Mouse (Mus musculus): ENCODE measurements around the gene Vmn1r69. TPM values are rescaled to one million over a fixed set of nuclear protein-coding genes. Genes with fewer than 3 reads are reported as not detected.

The Vmn1r69 gene
- polyA plus RNA-seq (2015; fragmentation: Nextera tagmentation; extraction: Ambion mirVana) = not detected in 2 replicates

- TF ChIP-seq EP300 (IDR thresholded peaks at IDR 0.05; ENCODE audit: low read depth) = no peak
- Histone ChIP-seq H3K36me3 (replicated peaks; ENCODE audit: insufficient read depth, low read length) (no peaks in the 10 kb centered on the region), H3K4me2 (ENCODE audit: low read depth, low read length) (no peak within 1 kb of the TSS), H3K9ac (replicated peaks) (no peak within 1 kb of the TSS), H3K4me3 (ENCODE audit: low read depth, low read length) (no peak within 1 kb of the TSS), H3K4me1 (ENCODE audit: insufficient read depth) (no peaks in the 10 kb centered on the region), H3K9me3 (ENCODE audit: low read length) (no peaks in the 10 kb centered on the region), H3K27me3 (ENCODE audit: insufficient read depth, low read length) (no peaks in the 10 kb centered on the region), H3K27ac (ENCODE audit: low read depth) (no peak within 1 kb of the TSS)
- DNase-seq (no peak), ATAC-seq (no peak)
Measured at GRCm38 (mm10) chr7:10613559-10613958, at the start of gene Vmn1r69. TSS of gene Vmn1r69 (minus strand) at chr7:10613659.

GRCm38 (mm10) chr7:10631232-10631631 lies 17.8 kb upstream of the Vmn1r69 start, which contains the start of gene Vmn1r70:
TSS of gene Vmn1r70 (plus strand) at chr7:10631532.
- Histone ChIP-seq H3K27ac (ENCODE audit: low read depth) (no peak within 1 kb of the TSS), H3K27me3 (ENCODE audit: insufficient read depth, low read length) (no peaks in the 10 kb centered on the region), H3K4me3 (ENCODE audit: low read depth, low read length) (no peak within 1 kb of the TSS), H3K9me3 (ENCODE audit: low read length) (no peaks in the 10 kb centered on the region), H3K4me1 (ENCODE audit: insufficient read depth) (no peaks in the 10 kb centered on the region), H3K9ac (replicated peaks) (no peak within 1 kb of the TSS), H3K4me2 (ENCODE audit: low read depth, low read length) (no peak within 1 kb of the TSS), H3K36me3 (replicated peaks; ENCODE audit: insufficient read depth, low read length) (no peaks in the 10 kb centered on the region)
- no peak for TF ChIP-seq EP300 (IDR thresholded peaks at IDR 0.05; ENCODE audit: low read depth)
- TF ChIP-seq CTCF (IDR thresholded peaks at IDR 0.05; ENCODE audit: low read depth) = no peak
- 47% methylated on average over 1 of the region's 1 CpGs for WGBS (ENCODE audit: insufficient replicate concordance)
- DNase-seq = no peak
- no peak for ATAC-seq

- H3K4me3 ChIP-seq (ENCODE audit: low read depth, low read length) = no peak within 1 kb of the TSS
- no peak within 1 kb of the TSS for H3K4me2 ChIP-seq (ENCODE audit: low read depth, low read length)
- H3K9me3 ChIP-seq (ENCODE audit: low read length) = peaks cover 3% of the 10 kb centered on the region; the same call in 1 of the 2 replicates
- H3K4me1 ChIP-seq (ENCODE audit: insufficient read depth) = no peaks in the 10 kb centered on the region
- H3K36me3 ChIP-seq (replicated peaks; ENCODE audit: insufficient read depth, low read length) = no peaks in the 10 kb centered on the region
- H3K27ac ChIP-seq (ENCODE audit: low read depth) = no peak within 1 kb of the TSS
- WGBS (ENCODE audit: insufficient replicate concordance) = 66% methylated on average over 2 of the region's 2 CpGs
- ATAC-seq (no peak), DNase-seq (no peak)
- H3K9ac ChIP-seq (replicated peaks) = no peak within 1 kb of the TSS
- TF ChIP-seq CTCF (IDR thresholded peaks at IDR 0.05; ENCODE audit: low read depth) = no peak
- no peaks in the 10 kb centered on the region for H3K27me3 ChIP-seq (ENCODE audit: insufficient read depth, low read length)
Measured at GRCm38 (mm10) chr7:10558385-10558784, 55.1 kb downstream of the Vmn1r69 start, which contains the start of gene Vmn1r68. TSS of gene Vmn1r68 (minus strand) at chr7:10558485.

Other genes starting within 250 kb of the Vmn1r69 start
- gene Vmn1r67, start 170.3 kb downstream of the Vmn1r69 start, polyA plus RNA-seq (2015; fragmentation: Nextera tagmentation; extraction: Ambion mirVana) = not detected in 2 replicates
- 0.59 and 0.86 TPM in 2 replicates for gene Zik1, start 118.3 kb downstream of the Vmn1r69 start, polyA plus RNA-seq (2015; fragmentation: Nextera tagmentation; extraction: Ambion mirVana)
- not detected in 2 replicates for gene Vmn1r68, start 55.2 kb downstream of the Vmn1r69 start, polyA plus RNA-seq (2015; fragmentation: Nextera tagmentation; extraction: Ambion mirVana)
- not detected in 2 replicates for gene Vmn1r70, start 17.9 kb upstream of the Vmn1r69 start, polyA plus RNA-seq (2015; fragmentation: Nextera tagmentation; extraction: Ambion mirVana)
- gene Nlrp4b, start 74.1 kb upstream of the Vmn1r69 start, polyA plus RNA-seq (2015; fragmentation: Nextera tagmentation; extraction: Ambion mirVana) = not detected in 2 replicates
- not detected in 2 replicates for gene Vmn1r71, start 140.7 kb upstream of the Vmn1r69 start, polyA plus RNA-seq (2015; fragmentation: Nextera tagmentation; extraction: Ambion mirVana)

All from liver, postnatal 0 days (tissue).